Mouse (Mus musculus) forebrain, embryonic 12.5 days (tissue): ENCODE results near the gene Tmem206. TPM values are rescaled to one million over a fixed set of nuclear protein-coding genes. Genes with fewer than 3 reads are reported as not detected.

Experiments
- ATAC-seq: fragments of 200-750 bp; cut with Nextera tagmentation; 2 replicates; pipeline ENCODE4 v1.8.0; 2017; ENCODE audit warnings: moderate TSS enrichment; ENCODE audit not compliant: low FRiP score
- H3K27ac ChIP-seq: fragments of 300-500 bp; sonication (generic); 2 replicates; pipeline ENCODE4 v1.5.1; 2016; ENCODE audit warnings: mild to moderate bottlenecking
- H3K27me3 ChIP-seq: fragments of 300-500 bp; sonication (generic); 2 replicates; pipeline ENCODE4 v1.6.1; 2016; ENCODE audit warnings: mild to moderate bottlenecking
- H3K36me3 ChIP-seq: fragments of 300-500 bp; sonication (generic); replicated peaks from 2 replicates; pipeline ENCODE4 v1.6.1; 2016; ENCODE audit warnings: mild to moderate bottlenecking
- H3K4me1 ChIP-seq: fragments of 300-500 bp; sonication (generic); 2 replicates; pipeline ENCODE4 v1.6.1; 2016
- H3K4me2 ChIP-seq: fragments of 300-500 bp; sonication (generic); 2 replicates; pipeline ENCODE4 v1.6.1; 2016; ENCODE audit warnings: mild to moderate bottlenecking, moderate library complexity
- H3K4me3 ChIP-seq: fragments of 300-500 bp; sonication (generic); replicated peaks from 2 replicates; pipeline ENCODE4 v1.5.1; 2016; ENCODE audit warnings: mild to moderate bottlenecking
- H3K9ac ChIP-seq: fragments of 300-500 bp; sonication (generic); 2 replicates; pipeline ENCODE4 v1.6.1; 2016; ENCODE audit warnings: mild to moderate bottlenecking
- H3K9me3 ChIP-seq: fragments of 300-500 bp; sonication (generic); 2 replicates; pipeline ENCODE4 v1.6.1; 2016
- WGBS: fragments of 180-500 bp; shearing (Covaris S2); methylation state at CpG from one replicate; pipeline ENCODE4 v1.1.7; 2016; 5-methylcytosine and 5-hydroxymethylcytosine counted together
- polyA plus RNA-seq: library from polyadenylated mRNA; unstranded; fragments of >200 nt; fragmentation: Nextera tagmentation; extraction: Ambion mirVana; gene quantifications from 2 replicates; pipeline ENCODE4 v1.2.1, GENCODE M21; 2016

The Tmem206 gene
- polyA plus RNA-seq, 1 experiment from 2014 or later, result 36.8 TPM

GRCm38 (mm10) chr1:191313158-191313557 is 12.6 kb upstream of the Tmem206 start:
- H3K9me3 ChIP-seq, result no peaks in the 10 kb centered on the region
- H3K4me3 ChIP-seq, result no peak overlapping the region
- no peak for ATAC-seq
- peaks cover 3% of the 10 kb centered on the region; the same call in 1 of the 2 replicates for H3K36me3 ChIP-seq
- H3K27ac ChIP-seq, result no peak overlapping the region
- no peak overlapping the region for H3K9ac ChIP-seq
- peaks cover 12% of the 10 kb centered on the region for H3K4me1 ChIP-seq
- peak overlapping the region; percentile 54 for H3K4me2 ChIP-seq
- WGBS, result 77% methylated on average over 6 of the region's 6 CpGs
- no peaks in the 10 kb centered on the region for H3K27me3 ChIP-seq

GRCm38 (mm10) chr1:191313926-191314325 is 11.8 kb upstream of the Tmem206 start:
- Histone ChIP-seq H3K27ac (no peak overlapping the region), H3K9me3 (no peaks in the 10 kb centered on the region), H3K9ac (no peak overlapping the region), H3K4me1 (peaks cover 12% of the 10 kb centered on the region), H3K4me3 (no peak overlapping the region), H3K27me3 (peaks cover 4% of the 10 kb centered on the region; the same call in 1 of the 2 replicates), H3K36me3 (0 out of 2 replicates have a peak, but pooled peaks cover 3% of the 10 kb centered on the region), H3K4me2 (no peak overlapping the region)
- no peak for ATAC-seq
- WGBS, result 84% methylated on average over 4 of the region's 4 CpGs

GRCm38 (mm10) chr1:191316818-191317217 is 8.9 kb upstream of the Tmem206 start:
- H3K4me1 ChIP-seq, result peaks cover 12% of the 10 kb centered on the region
- peak overlapping the region; percentile 84 for H3K4me2 ChIP-seq
- H3K9me3 ChIP-seq, result no peaks in the 10 kb centered on the region
- no peaks in the 10 kb centered on the region for H3K36me3 ChIP-seq
- 87% methylated on average over 8 of the region's 8 CpGs for WGBS
- no peak overlapping the region for H3K27ac ChIP-seq
- no peak overlapping the region; the same call in 1 of the 2 replicates for H3K9ac ChIP-seq
- peaks cover 5% of the 10 kb centered on the region; the same call in 1 of the 2 replicates for H3K27me3 ChIP-seq
- ATAC-seq, result no peak
- peak overlapping the region; percentile 73; the same call in 1 of the 2 replicates for H3K4me3 ChIP-seq

- Histone ChIP-seq H3K9ac (peak within 1 kb of the TSS; percentile 92), H3K36me3 (no peaks in the 10 kb centered on the region), H3K27ac (peak within 1 kb of the TSS; percentile 50; the same call in 1 of the 2 replicates), H3K4me2 (peak within 1 kb of the TSS; percentile 84), H3K4me3 (peak within 1 kb of the TSS; percentile 73), H3K4me1 (peaks cover 10% of the 10 kb centered on the region), H3K27me3 (peaks cover 5% of the 10 kb centered on the region; the same call in 1 of the 2 replicates), H3K9me3 (no peaks in the 10 kb centered on the region)
- ATAC-seq, result peak; percentile 92
- WGBS, result 1% methylated on average over 53 of the region's 54 CpGs
Measured at GRCm38 (mm10) chr1:191317591-191318196, 8.0 kb upstream of the Tmem206 start, which contains the start of gene Nenf. Gene Nenf (minus strand): TSS chr1:191318194.

- no peak for ATAC-seq
- peaks cover 9% of the 10 kb centered on the region for H3K4me1 ChIP-seq
- 86% methylated on average over 5 of the region's 5 CpGs for WGBS
Measured at GRCm38 (mm10) chr1:191318686-191319085, 7.0 kb upstream of the Tmem206 start.

GRCm38 (mm10) chr1:191323381-191323780 is 2.3 kb upstream of the Tmem206 start:
- H3K36me3 ChIP-seq, result no peaks in the 10 kb centered on the region
- H3K4me2 ChIP-seq, result no peak overlapping the region
- no peak overlapping the region for H3K4me3 ChIP-seq
- H3K4me1 ChIP-seq, result peaks cover 23% of the 10 kb centered on the region
- H3K27me3 ChIP-seq, result peaks cover 5% of the 10 kb centered on the region; the same call in 1 of the 2 replicates
- no peak for ATAC-seq
- H3K9me3 ChIP-seq, result no peaks in the 10 kb centered on the region
- H3K9ac ChIP-seq, result no peak overlapping the region
- WGBS, result 89% methylated on average over 3 of the region's 3 CpGs
- no peak overlapping the region for H3K27ac ChIP-seq

More at GRCm38 (mm10) chr1:191318686-191319085, 7.0 kb upstream of the Tmem206 start:
- Histone ChIP-seq H3K36me3 (no peaks in the 10 kb centered on the region), H3K4me2 (no peak overlapping the region), H3K9me3 (no peaks in the 10 kb centered on the region), H3K9ac (no peak overlapping the region), H3K27me3 (peaks cover 5% of the 10 kb centered on the region; the same call in 1 of the 2 replicates), H3K27ac (no peak overlapping the region), H3K4me3 (no peak overlapping the region)

- H3K4me1 ChIP-seq, result peaks cover 29% of the 10 kb centered on the region
- WGBS, result 86% methylated on average over 7 of the region's 7 CpGs
- no peaks in the 10 kb centered on the region for H3K9me3 ChIP-seq
- H3K4me2 ChIP-seq, result peak overlapping the region; percentile 91
- H3K9ac ChIP-seq, result peak overlapping the region; percentile 33; the same call in 1 of the 2 replicates
- no peak overlapping the region for H3K4me3 ChIP-seq
- H3K36me3 ChIP-seq, result 0 out of 2 replicates have a peak, but pooled peaks cover 6% of the 10 kb centered on the region
- peak overlapping the region; percentile 67; the same call in 1 of the 2 replicates for H3K27ac ChIP-seq
- H3K27me3 ChIP-seq, result no peaks in the 10 kb centered on the region
- ATAC-seq, result peak; percentile 8; the same call in 1 of the 2 replicates
Measured at GRCm38 (mm10) chr1:191324733-191325590, 750 bp upstream of the Tmem206 start.

GRCm38 (mm10) chr1:191326233-191326882 is 646 bp downstream of the Tmem206 start:
- peaks cover 29% of the 10 kb centered on the region for H3K4me1 ChIP-seq
- H3K9me3 ChIP-seq, result no peaks in the 10 kb centered on the region
- H3K9ac ChIP-seq, result peak overlapping the region; percentile 82
- H3K27me3 ChIP-seq, result no peaks in the 10 kb centered on the region
- H3K36me3 ChIP-seq, result peaks cover 10% of the 10 kb centered on the region; the same call in 1 of the 2 replicates
- peak overlapping the region; percentile 73 for H3K27ac ChIP-seq
- H3K4me3 ChIP-seq, result peak overlapping the region; percentile 67
- WGBS, result 2% methylated on average over 31 of the region's 35 CpGs
- peak overlapping the region; percentile 91 for H3K4me2 ChIP-seq
- peak; percentile 76 for ATAC-seq

- H3K27ac ChIP-seq, result no peak overlapping the region
- no peaks in the 10 kb centered on the region for H3K27me3 ChIP-seq
- H3K4me1 ChIP-seq, result peaks cover 29% of the 10 kb centered on the region
- H3K9ac ChIP-seq, result peak overlapping the region; percentile 82; the same call in 1 of the 2 replicates
- H3K4me2 ChIP-seq, result peak overlapping the region; percentile 91
- WGBS, result 85% methylated on average over 8 of the region's 8 CpGs
- H3K36me3 ChIP-seq, result peaks cover 19% of the 10 kb centered on the region
- H3K9me3 ChIP-seq, result no peaks in the 10 kb centered on the region
- H3K4me3 ChIP-seq, result peak overlapping the region; percentile 67; the same call in 1 of the 2 replicates
- no peak for ATAC-seq
Measured at GRCm38 (mm10) chr1:191327258-191327657, 1.5 kb downstream of the Tmem206 start.

GRCm38 (mm10) chr1:191328019-191328441 is 2.3 kb downstream of the Tmem206 start:
- ATAC-seq, result no peak
- H3K36me3 ChIP-seq, result peaks cover 20% of the 10 kb centered on the region
- no peak overlapping the region for H3K27ac ChIP-seq
- no peaks in the 10 kb centered on the region for H3K9me3 ChIP-seq
- no peaks in the 10 kb centered on the region for H3K27me3 ChIP-seq
- peaks cover 29% of the 10 kb centered on the region for H3K4me1 ChIP-seq
- no peak overlapping the region for H3K4me2 ChIP-seq
- H3K4me3 ChIP-seq, result no peak overlapping the region
- no peak overlapping the region for H3K9ac ChIP-seq
- 84% methylated on average over 8 of the region's 8 CpGs for WGBS

GRCm38 (mm10) chr1:191330356-191330755 is 4.6 kb downstream of the Tmem206 start:
- no peak overlapping the region for H3K4me2 ChIP-seq
- H3K4me3 ChIP-seq, result no peak overlapping the region
- no peak overlapping the region for H3K9ac ChIP-seq
- WGBS, result 91% methylated on average over 4 of the region's 4 CpGs
- H3K36me3 ChIP-seq, result peaks cover 34% of the 10 kb centered on the region
- ATAC-seq, result no peak
- no peaks in the 10 kb centered on the region for H3K9me3 ChIP-seq
- H3K27ac ChIP-seq, result no peak overlapping the region
- H3K4me1 ChIP-seq, result peaks cover 27% of the 10 kb centered on the region
- no peaks in the 10 kb centered on the region for H3K27me3 ChIP-seq
